Mouse (Mus musculus) thymus, postnatal 0 days (tissue): ENCODE measurements around the gene Cops2. TPM values are rescaled to one million over a fixed set of nuclear protein-coding genes. Genes with fewer than 3 reads are reported as not detected.

Experiments used
- DNase-seq: peaks from one replicate; pipeline ENCODE4 v3.0.0-alpha.2; 2015; ENCODE audit warnings: low spot score
- polyA plus RNA-seq: library from polyadenylated mRNA; unstranded; fragments of >200 nt; fragmentation: Nextera tagmentation; extraction: Ambion mirVana; gene quantifications from 2 replicates; pipeline ENCODE4 v1.2.1, GENCODE M21; 2015

The Cops2 gene
- 52.3 and 54.1 TPM in 2 replicates for polyA plus RNA-seq

- peak; percentile 95 for DNase-seq
Measured at GRCm38 (mm10) chr2:125858521-125859280, at the start of gene Cops2, which contains the start of gene Galk2. Gene Cops2 (minus strand): TSS chr2:125859139. Gene Galk2 (plus strand): TSS chr2:125859109.

GRCm38 (mm10) chr2:125907580-125908255, 48.8 kb upstream of the Cops2 start:
- DNase-seq = no peak

GRCm38 (mm10) chr2:125906407-125907066, 47.6 kb upstream of the Cops2 start:
- no peak for DNase-seq

GRCm38 (mm10) chr2:125901426-125901825, 42.5 kb upstream of the Cops2 start:
- no peak for DNase-seq

GRCm38 (mm10) chr2:125900797-125901410, 42.0 kb upstream of the Cops2 start:
- no peak for DNase-seq

- DNase-seq = no peak
Measured at GRCm38 (mm10) chr2:125896355-125896754, 37.4 kb upstream of the Cops2 start.

- no peak for DNase-seq
Measured at GRCm38 (mm10) chr2:125895099-125895498, 36.2 kb upstream of the Cops2 start.

GRCm38 (mm10) chr2:125893096-125893495, 34.2 kb upstream of the Cops2 start:
- DNase-seq = peak; percentile 12

GRCm38 (mm10) chr2:125885891-125886576, 27.1 kb upstream of the Cops2 start:
- no peak for DNase-seq

GRCm38 (mm10) chr2:125870159-125870558, 11.2 kb upstream of the Cops2 start:
- DNase-seq = no peak

GRCm38 (mm10) chr2:125868301-125868700, 9.4 kb upstream of the Cops2 start:
- no peak for DNase-seq

- DNase-seq = peak; percentile 77
Measured at GRCm38 (mm10) chr2:125866058-125866740, 7.3 kb upstream of the Cops2 start.

GRCm38 (mm10) chr2:125865585-125865984, 6.6 kb upstream of the Cops2 start:
- DNase-seq = no peak

GRCm38 (mm10) chr2:125864551-125864950, 5.6 kb upstream of the Cops2 start:
- no peak for DNase-seq

GRCm38 (mm10) chr2:125863799-125864198, 4.9 kb upstream of the Cops2 start:
- no peak for DNase-seq

GRCm38 (mm10) chr2:125857707-125858106, 1.2 kb downstream of the Cops2 start:
- DNase-seq = no peak

- DNase-seq = no peak
Measured at GRCm38 (mm10) chr2:125851237-125851636, 7.7 kb downstream of the Cops2 start.

- DNase-seq = no peak
Measured at GRCm38 (mm10) chr2:125838708-125839284, 20.1 kb downstream of the Cops2 start.

- DNase-seq = no peak
Measured at GRCm38 (mm10) chr2:125838091-125838490, 20.8 kb downstream of the Cops2 start.

GRCm38 (mm10) chr2:125829924-125830323, 29.0 kb downstream of the Cops2 start:
- no peak for DNase-seq
